Comparison of ENCODE assay signal across 8 mouse cellular contexts in genomic region chr7:63924747-63925412, GRCm38 (mm10). TPM values are rescaled to one million over a fixed set of nuclear protein-coding genes. Genes with fewer than 3 reads are reported as not detected.
A peak's percentile ranks its signal among the peaks of the same experiment; 100 is the strongest.
DNase-seq lines count a peak whose midpoint lies in the region; ATAC-seq and TF ChIP-seq lines count a peak whose summit lies in the region.

No protein-coding gene starts in this region.

- peak; percentile 83 for DNase-seq in NIH3T3 (ENCODE audit: low read depth)
- DNase-seq in adrenal gland, postnatal 25 days: peak; percentile 88
- peak; percentile 54 for DNase-seq in forebrain, postnatal 0 days
- peak; percentile 77 for DNase-seq in left cerebral cortex, adult 11 months (ENCODE audit: low spot score)
- peak; percentile 54 for DNase-seq in urinary bladder, postnatal 25 days (ENCODE audit: low spot score)
- DNase-seq in thymus, postnatal 0 days (ENCODE audit: low spot score): no peak

- 26% methylated on average over 6 of the region's 6 CpGs for WGBS in forebrain, postnatal 0 days
- 28% methylated on average over 6 of the region's 6 CpGs for WGBS in hindbrain, embryonic 16.5 days
- 46% methylated on average over 6 of the region's 6 CpGs for WGBS in midbrain, embryonic 15.5 days

- no peaks in the 10 kb centered on the region for H3K9me3 ChIP-seq in forebrain, postnatal 0 days (ENCODE audit: low read length)
- H3K9me3 ChIP-seq in hindbrain, embryonic 16.5 days (ENCODE audit: control insufficient read depth, low read length): no peaks in the 10 kb centered on the region
- no peaks in the 10 kb centered on the region for H3K9me3 ChIP-seq in midbrain, embryonic 15.5 days

- H3K4me3 ChIP-seq in forebrain, postnatal 0 days (ENCODE audit: low read depth, low read length): no peak overlapping the region
- no peak overlapping the region for H3K4me3 ChIP-seq in hindbrain, embryonic 16.5 days (ENCODE audit: low read length)
- no peak overlapping the region for H3K4me3 ChIP-seq in midbrain, embryonic 15.5 days

- H3K27me3 ChIP-seq in forebrain, postnatal 0 days (ENCODE audit: insufficient read depth, low read length): no peaks in the 10 kb centered on the region
- H3K27me3 ChIP-seq in hindbrain, embryonic 16.5 days (replicated peaks; ENCODE audit: control insufficient read depth, insufficient read depth, low read length): no peaks in the 10 kb centered on the region
- no peaks in the 10 kb centered on the region for H3K27me3 ChIP-seq in midbrain, embryonic 15.5 days (replicated peaks)

- H3K9ac ChIP-seq in forebrain, postnatal 0 days: no peak overlapping the region
- no peak overlapping the region for H3K9ac ChIP-seq in hindbrain, embryonic 16.5 days (ENCODE audit: low read depth, low read length)
- no peak overlapping the region for H3K9ac ChIP-seq in midbrain, embryonic 15.5 days

- peaks cover 22% of the 10 kb centered on the region for H3K4me1 ChIP-seq in forebrain, postnatal 0 days (ENCODE audit: insufficient read depth)
- peaks cover 37% of the 10 kb centered on the region for H3K4me1 ChIP-seq in hindbrain, embryonic 16.5 days (ENCODE audit: control insufficient read depth, insufficient read depth, low read depth, low read length)
- peaks cover 40% of the 10 kb centered on the region for H3K4me1 ChIP-seq in midbrain, embryonic 15.5 days

- H3K27ac ChIP-seq in forebrain, postnatal 0 days (ENCODE audit: low read depth, low read length): peak overlapping the region; percentile 36; the same call in 1 of the 2 replicates
- peak overlapping the region; percentile 69 for H3K27ac ChIP-seq in hindbrain, embryonic 16.5 days (ENCODE audit: low read depth, low read length)
- no peak overlapping the region for H3K27ac ChIP-seq in midbrain, embryonic 15.5 days

- 0 out of 2 replicates have a peak, but pooled peaks have one; percentile 5 for TF ChIP-seq CTCF in forebrain, postnatal 0 days (IDR thresholded peaks at IDR 0.05; ENCODE audit: low read depth)

- ATAC-seq in forebrain, postnatal 0 days: peak; percentile 46; the same call in 1 of the 2 replicates
- peak; percentile 50; the same call in 1 of the 2 replicates for ATAC-seq in hindbrain, embryonic 16.5 days
- ATAC-seq in midbrain, embryonic 15.5 days (replicated peaks): no peak

- H3K36me3 ChIP-seq in forebrain, postnatal 0 days (ENCODE audit: insufficient read depth): no peaks in the 10 kb centered on the region
- H3K36me3 ChIP-seq in hindbrain, embryonic 16.5 days (ENCODE audit: control insufficient read depth, insufficient read depth, low read length): no peaks in the 10 kb centered on the region
- H3K36me3 ChIP-seq in midbrain, embryonic 15.5 days (replicated peaks): no peaks in the 10 kb centered on the region

- 0 out of 2 replicates have a peak overlapping the region, but pooled peaks have one; percentile 18 for H3K4me2 ChIP-seq in forebrain, postnatal 0 days (ENCODE audit: low read depth)
- peak overlapping the region; percentile 31 for H3K4me2 ChIP-seq in hindbrain, embryonic 16.5 days (ENCODE audit: low read length)
- 0 out of 2 replicates have a peak overlapping the region, but pooled peaks have one; percentile 9 for H3K4me2 ChIP-seq in midbrain, embryonic 15.5 days

RNA-seq across cellular contexts. Expression of gene E030018B13Rik, which starts 8.2 kb away (rescaled TPM):
- not detected in 2 replicates for total RNA-seq in adrenal gland, postnatal 25 days (2021)
- not detected in 2 replicates for total RNA-seq in forebrain, postnatal 0 days (2014; rRNA removed)
- polyA plus RNA-seq in forebrain, postnatal 0 days (2015; fragmentation: Nextera tagmentation; extraction: Ambion mirVana): not detected in 2 replicates
- polyA plus RNA-seq in hindbrain, embryonic 16.5 days (2015; fragmentation: Nextera tagmentation; extraction: Ambion mirVana): not detected in 2 replicates
- 0.17 and 0.23 TPM in 2 replicates for polyA plus RNA-seq in midbrain, embryonic 15.5 days (2015; fragmentation: Nextera tagmentation; extraction: Ambion mirVana)
- 0.21 and 0.40 TPM in 2 replicates for polyA plus RNA-seq in thymus, postnatal 0 days (2015; fragmentation: Nextera tagmentation; extraction: Ambion mirVana)

RNA-seq across cellular contexts. Expression of gene Klf13, which starts 13.8 kb away (rescaled TPM):
- total RNA-seq in adrenal gland, postnatal 25 days (2021): 85.4 and 93.8 TPM in 2 replicates
- total RNA-seq in forebrain, postnatal 0 days (2014; rRNA removed): 25.5 and 32.0 TPM in 2 replicates
- polyA plus RNA-seq in forebrain, postnatal 0 days (2015; fragmentation: Nextera tagmentation; extraction: Ambion mirVana): 24.8 and 32.0 TPM in 2 replicates
- polyA plus RNA-seq in hindbrain, embryonic 16.5 days (2015; fragmentation: Nextera tagmentation; extraction: Ambion mirVana): 22.1 and 23.9 TPM in 2 replicates
- polyA plus RNA-seq in midbrain, embryonic 15.5 days (2015; fragmentation: Nextera tagmentation; extraction: Ambion mirVana): 21.7 and 23.4 TPM in 2 replicates
- polyA plus RNA-seq in thymus, postnatal 0 days (2015; fragmentation: Nextera tagmentation; extraction: Ambion mirVana): 95.1 and 134 TPM in 2 replicates
